In the genomic region with DNA sequence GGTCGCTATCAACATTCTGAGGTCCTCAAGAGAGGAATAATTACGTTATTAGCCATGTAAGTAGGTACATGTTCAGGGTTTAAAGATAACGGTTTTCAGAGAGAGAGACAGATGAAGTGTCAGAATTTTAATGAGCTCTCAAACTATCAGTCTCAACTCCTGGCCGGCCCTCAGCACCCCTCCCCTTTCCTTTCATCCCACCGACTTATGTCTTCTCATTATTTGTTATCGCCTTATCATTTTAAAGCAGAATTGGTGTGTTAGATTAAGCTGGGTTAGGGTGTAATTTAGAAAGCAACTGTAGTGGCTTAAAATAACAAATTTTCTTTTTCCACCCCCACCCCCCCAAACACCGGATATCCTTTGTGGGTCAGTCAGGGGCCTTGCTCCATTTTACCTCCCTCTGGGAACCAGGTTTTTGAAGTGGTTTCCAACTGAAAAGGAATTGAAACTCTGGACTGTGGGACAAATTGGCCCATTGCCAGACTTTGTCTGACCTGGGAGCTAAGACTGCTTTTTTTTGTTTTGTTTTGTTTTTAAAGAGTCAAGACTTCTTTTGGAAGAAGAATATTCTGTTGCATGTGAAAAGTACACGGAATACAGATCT, we compare ENCODE assay signal across 9 mouse cellular contexts.
DNase-seq lines count a peak whose midpoint lies in the region; ATAC-seq lines count a peak whose summit lies in the region.
"Had no signal": no experiment of that assay in that cellular context is flagged by ENCODE, and none has a peak within 500 bp of the region (broad histone marks: within the 10 kb centered on the region; RNA-seq: fewer than 3 reads in every experiment).

No protein-coding gene starts in this region.

- no peaks in the 10 kb centered on the region for H3K9me3 ChIP-seq in neural tube, embryonic 15.5 days (replicated peaks)
- H3K9me3 ChIP-seq: embryonic facial prominence, embryonic 15.5 days had no signal

- no peak for ATAC-seq in neural tube, embryonic 15.5 days (ENCODE audit: low FRiP score)
- ATAC-seq in megakaryocyte-erythroid progenitor cell, adult 5-6 weeks (replicated peaks; ENCODE audit: low FRiP score, low TSS enrichment, poor library complexity, severe bottlenecking), result peak; percentile 71

- peak overlapping the region; percentile 48; the same call in 1 of the 2 replicates for H3K27ac ChIP-seq in neural tube, embryonic 15.5 days (replicated peaks)
- H3K27ac ChIP-seq: embryonic facial prominence, embryonic 15.5 days had no signal

- DNase-seq in adrenal gland, postnatal 14 days, result peak; percentile 33
- DNase-seq in adrenal gland, postnatal 25 days, result no peak
- DNase-seq in neural tube, embryonic 10.5 days (ENCODE audit: extremely low spot score, low spot score), result no peak
- DNase-seq in kidney, adult 11 months, result peak; percentile 10
- DNase-seq in spleen, postnatal 4 days (ENCODE audit: low spot score in 2 of 2), result no peak
- DNase-seq in cerebellum, adult 18-20 months, result no peak

- WGBS in neural tube, embryonic 15.5 days, result 62% methylated on average over 8 of the region's 8 CpGs

- no peak overlapping the region for H3K4me3 ChIP-seq in neural tube, embryonic 15.5 days (replicated peaks)
- H3K4me3 ChIP-seq: embryonic facial prominence, embryonic 15.5 days had no signal

- no peaks in the 10 kb centered on the region for H3K4me1 ChIP-seq in neural tube, embryonic 15.5 days
- H3K4me1 ChIP-seq: embryonic facial prominence, embryonic 15.5 days had no signal

- H3K4me2 ChIP-seq in neural tube, embryonic 15.5 days, result no peak overlapping the region
- H3K4me2 ChIP-seq: embryonic facial prominence, embryonic 15.5 days had no signal

- H3K36me3 ChIP-seq in neural tube, embryonic 15.5 days, result no peaks in the 10 kb centered on the region
- H3K36me3 ChIP-seq: embryonic facial prominence, embryonic 15.5 days had no signal

- H3K27me3 ChIP-seq in neural tube, embryonic 15.5 days (replicated peaks), result no peaks in the 10 kb centered on the region
- H3K27me3 ChIP-seq: embryonic facial prominence, embryonic 15.5 days had no signal

- no peak overlapping the region for H3K9ac ChIP-seq in neural tube, embryonic 15.5 days (replicated peaks)
- H3K9ac ChIP-seq: embryonic facial prominence, embryonic 15.5 days had no signal

Comparison
In these comparisons a context has a peak if more than half of its experiments do, and no peak if none do; other contexts are left out.
1. DNase-seq: peak in adrenal gland, postnatal 14 days (single experiment) and kidney, adult 11 months (single experiment); none in adrenal gland, postnatal 25 days (single experiment), neural tube, embryonic 10.5 days (single experiment), spleen, postnatal 4 days (0 of 2) and cerebellum, adult 18-20 months (0 of 2).